Mouse (Mus musculus): ENCODE measurements around the gene Plod3. TPM values are rescaled to one million over a fixed set of nuclear protein-coding genes. Genes with fewer than 3 reads are reported as not detected.

Plod3 gene
- polyA plus RNA-seq, 1 experiment: 21.6 TPM

DNA sequence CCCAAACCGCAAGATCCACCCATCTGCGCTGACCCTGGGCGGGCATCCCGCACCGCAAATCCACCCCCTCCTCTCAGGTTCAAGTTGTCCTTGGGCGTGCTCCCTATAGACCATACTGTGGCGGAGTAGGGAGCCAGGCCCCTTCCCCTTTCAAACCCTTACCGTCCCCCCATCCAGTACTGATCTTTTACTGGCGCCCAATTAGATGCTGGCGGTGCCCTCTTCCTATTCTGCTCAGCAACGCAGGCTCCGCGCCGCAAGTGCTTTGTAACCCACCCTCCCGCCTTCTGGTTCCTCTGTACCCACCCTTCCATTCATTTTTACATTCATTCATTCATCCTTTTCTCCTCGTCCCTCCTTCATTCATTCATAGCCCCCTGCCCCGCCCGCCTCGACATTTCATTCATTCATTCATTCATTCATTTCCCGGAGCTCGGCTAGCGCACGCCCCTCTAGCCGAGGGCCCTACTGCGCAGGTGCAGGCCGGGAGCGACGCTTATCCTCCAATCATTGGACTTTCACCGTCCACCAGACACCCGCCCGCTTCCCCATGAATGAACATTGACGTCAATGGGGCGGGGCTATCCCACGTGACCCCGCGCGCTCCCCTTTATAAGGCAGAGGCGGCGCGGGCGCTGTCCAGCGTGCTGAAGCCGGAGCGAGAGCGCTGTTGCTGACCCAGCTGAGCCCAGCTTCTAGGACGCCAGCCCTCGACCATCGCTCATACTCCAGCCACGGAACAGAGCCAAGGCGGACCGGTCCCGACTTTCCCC, 43.0 kb downstream of the Plod3 start:
- Histone ChIP-seq H3K27me3 (ENCODE audit: control insufficient read depth, insufficient read depth, low read length) (peaks cover 53% of the 10 kb centered on the region), H3K4me3 (ENCODE audit: low read depth, low read length) (peak overlapping the region; percentile 47), H3K27ac (ENCODE audit: insufficient read depth, low read depth, low read length) (no peak overlapping the region), H3K36me3 (ENCODE audit: control insufficient read depth, insufficient read depth, low read length) (no peaks in the 10 kb centered on the region), H3K4me1 (ENCODE audit: control insufficient read depth, insufficient read depth, insufficient read length, low read length) (peaks cover 29% of the 10 kb centered on the region)
- 2% methylated on average over 52 of the region's 52 CpGs for WGBS
- TF ChIP-seq POLR2A (IDR thresholded peaks at IDR 0.05; ENCODE audit: low read depth, low read length): no peak
- TF ChIP-seq CTCF (IDR thresholded peaks at IDR 0.05; ENCODE audit: extremely low read depth, insufficient read length, insufficient replicate concordance, low read depth, low read length): no peak

DNA sequence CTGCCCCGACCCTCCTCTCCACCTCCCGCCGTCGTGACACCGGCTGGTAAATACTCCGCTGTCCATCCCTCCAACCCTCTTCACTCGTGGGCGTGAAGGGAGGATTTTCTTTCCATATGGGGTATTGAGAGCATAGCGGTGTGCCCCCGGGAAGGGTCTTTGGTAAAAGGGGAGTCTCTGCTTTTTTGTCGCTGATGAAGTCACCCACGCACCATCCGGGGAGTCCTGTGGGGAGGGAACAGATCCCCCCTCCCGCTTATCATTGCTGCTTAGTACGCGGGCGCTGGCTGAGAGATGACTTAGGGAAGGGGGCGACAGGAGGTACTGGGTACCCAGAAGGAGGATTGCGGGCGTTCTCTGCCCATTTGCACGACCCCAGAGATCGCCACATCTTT, 43.6 kb downstream of the Plod3 start:
- TF ChIP-seq CTCF (IDR thresholded peaks at IDR 0.05; ENCODE audit: extremely low read depth, insufficient read length, insufficient replicate concordance, low read depth, low read length) (no peak), POLR2A (IDR thresholded peaks at IDR 0.05; ENCODE audit: low read depth, low read length) (no peak)
- Histone ChIP-seq H3K4me3 (ENCODE audit: low read depth, low read length) (peak overlapping the region; percentile 9; the same call in 1 of the 2 replicates), H3K36me3 (ENCODE audit: control insufficient read depth, insufficient read depth, low read length) (peaks cover under 1% of the 10 kb centered on the region; the same call in 1 of the 2 replicates), H3K4me1 (ENCODE audit: control insufficient read depth, insufficient read depth, insufficient read length, low read length) (peaks cover 29% of the 10 kb centered on the region), H3K27me3 (ENCODE audit: control insufficient read depth, insufficient read depth, low read length) (peaks cover 51% of the 10 kb centered on the region), H3K27ac (ENCODE audit: insufficient read depth, low read depth, low read length) (no peak overlapping the region)
- 17% methylated on average over 22 of the region's 22 CpGs for WGBS

GRCm38 (mm10) chr5:137031076-137032032, 44.5 kb downstream of the Plod3 start:
- Histone ChIP-seq H3K36me3 (ENCODE audit: control insufficient read depth, insufficient read depth, low read length) (peaks cover 6% of the 10 kb centered on the region; the same call in 1 of the 2 replicates), H3K27ac (ENCODE audit: insufficient read depth, low read depth, low read length) (no peak overlapping the region), H3K4me3 (ENCODE audit: low read depth, low read length) (peak overlapping the region; percentile 62), H3K27me3 (ENCODE audit: control insufficient read depth, insufficient read depth, low read length) (peaks cover 41% of the 10 kb centered on the region), H3K4me1 (ENCODE audit: control insufficient read depth, insufficient read depth, insufficient read length, low read length) (peaks cover 29% of the 10 kb centered on the region)
- 1% methylated on average over 78 of the region's 78 CpGs for WGBS
- TF ChIP-seq POLR2A (IDR thresholded peaks at IDR 0.05; ENCODE audit: low read depth, low read length) (no peak), CTCF (IDR thresholded peaks at IDR 0.05; ENCODE audit: extremely low read depth, insufficient read length, insufficient replicate concordance, low read depth, low read length) (no peak)

GRCm38 (mm10) chr5:137032033-137032421, 45.2 kb downstream of the Plod3 start:
- peak overlapping the region; percentile 62 for H3K4me3 ChIP-seq (ENCODE audit: low read depth, low read length)

DNA sequence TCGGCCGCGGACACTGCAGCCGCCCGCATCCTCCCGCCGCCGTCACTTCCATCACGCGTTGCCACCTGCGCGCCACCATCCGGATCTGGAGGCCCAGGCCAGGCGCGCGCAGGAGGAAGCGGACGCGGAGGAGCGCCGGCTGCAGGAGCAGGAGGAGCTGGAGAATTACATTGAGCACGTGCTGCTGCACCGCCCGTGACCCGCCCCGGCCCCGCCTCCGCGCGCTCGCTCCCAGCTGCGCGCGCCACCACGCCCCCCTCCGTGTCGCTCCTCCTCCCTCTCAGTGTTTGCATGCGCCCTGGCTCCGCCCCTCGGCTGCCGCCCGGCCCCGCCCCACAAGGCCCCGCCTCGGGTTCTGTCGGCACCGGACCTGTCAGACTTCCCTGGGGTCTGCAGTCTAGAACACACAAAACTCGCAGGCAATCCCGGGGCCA, 45.8 kb downstream of the Plod3 start:
- TF ChIP-seq CTCF (IDR thresholded peaks at IDR 0.05; ENCODE audit: extremely low read depth, insufficient read length, insufficient replicate concordance, low read depth, low read length): no peak
- TF ChIP-seq POLR2A (IDR thresholded peaks at IDR 0.05; ENCODE audit: low read depth, low read length): no peak
- H3K27me3 ChIP-seq (ENCODE audit: control insufficient read depth, insufficient read depth, low read length): peaks cover 33% of the 10 kb centered on the region
- under 1% methylated on average over 49 of the region's 49 CpGs for WGBS
- peak overlapping the region; percentile 62 for H3K4me3 ChIP-seq (ENCODE audit: low read depth, low read length)
- peaks cover 29% of the 10 kb centered on the region for H3K4me1 ChIP-seq (ENCODE audit: control insufficient read depth, insufficient read depth, insufficient read length, low read length)
- peaks cover 19% of the 10 kb centered on the region for H3K36me3 ChIP-seq (ENCODE audit: control insufficient read depth, insufficient read depth, low read length)
- H3K27ac ChIP-seq (ENCODE audit: insufficient read depth, low read depth, low read length): no peak overlapping the region

More at GRCm38 (mm10) chr5:137032033-137032421, 45.2 kb downstream of the Plod3 start:
- H3K27ac ChIP-seq (ENCODE audit: insufficient read depth, low read depth, low read length): no peak overlapping the region
- peaks cover 35% of the 10 kb centered on the region for H3K27me3 ChIP-seq (ENCODE audit: control insufficient read depth, insufficient read depth, low read length)
- peaks cover 29% of the 10 kb centered on the region for H3K4me1 ChIP-seq (ENCODE audit: control insufficient read depth, insufficient read depth, insufficient read length, low read length)
- TF ChIP-seq CTCF (IDR thresholded peaks at IDR 0.05; ENCODE audit: extremely low read depth, insufficient read length, insufficient replicate concordance, low read depth, low read length) (no peak), POLR2A (IDR thresholded peaks at IDR 0.05; ENCODE audit: low read depth, low read length) (no peak)
- H3K36me3 ChIP-seq (ENCODE audit: control insufficient read depth, insufficient read depth, low read length): peaks cover 12% of the 10 kb centered on the region
- WGBS: 2% methylated on average over 33 of the region's 33 CpGs

DNA sequence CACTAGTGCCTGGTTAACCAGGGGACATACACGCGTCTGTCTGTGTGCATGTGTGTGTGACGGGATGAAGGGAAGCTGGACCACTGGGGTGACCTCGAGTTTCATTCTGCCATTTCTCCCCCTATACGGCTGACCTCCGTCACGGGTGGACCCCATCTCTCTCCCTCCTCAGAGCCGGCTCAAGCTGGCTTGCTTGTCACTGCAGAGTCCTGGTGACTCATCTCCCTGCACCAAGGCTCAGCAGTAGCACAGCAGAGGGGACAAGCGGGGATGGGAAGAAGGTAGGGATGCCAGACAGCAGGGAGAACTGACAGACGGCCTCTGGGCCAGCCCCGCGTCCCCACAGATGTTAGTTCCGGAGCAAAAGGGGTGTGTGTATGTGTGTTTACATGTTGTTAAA, 49.4 kb downstream of the Plod3 start:
- peaks cover 45% of the 10 kb centered on the region for H3K36me3 ChIP-seq (ENCODE audit: control insufficient read depth, insufficient read depth, low read length)
- H3K27ac ChIP-seq (ENCODE audit: insufficient read depth, low read depth, low read length): no peak overlapping the region
- peaks cover 9% of the 10 kb centered on the region for H3K27me3 ChIP-seq (ENCODE audit: control insufficient read depth, insufficient read depth, low read length)
- H3K4me3 ChIP-seq (ENCODE audit: low read depth, low read length): no peak overlapping the region
- WGBS: 90% methylated on average over 13 of the region's 13 CpGs
- TF ChIP-seq CTCF (IDR thresholded peaks at IDR 0.05; ENCODE audit: extremely low read depth, insufficient read length, insufficient replicate concordance, low read depth, low read length) (no peak), POLR2A (IDR thresholded peaks at IDR 0.05; ENCODE audit: low read depth, low read length) (no peak)
- H3K4me1 ChIP-seq (ENCODE audit: control insufficient read depth, insufficient read depth, insufficient read length, low read length): peaks cover 25% of the 10 kb centered on the region
